ENCODE assay signal across 8 mouse cellular contexts in the genomic region with DNA sequence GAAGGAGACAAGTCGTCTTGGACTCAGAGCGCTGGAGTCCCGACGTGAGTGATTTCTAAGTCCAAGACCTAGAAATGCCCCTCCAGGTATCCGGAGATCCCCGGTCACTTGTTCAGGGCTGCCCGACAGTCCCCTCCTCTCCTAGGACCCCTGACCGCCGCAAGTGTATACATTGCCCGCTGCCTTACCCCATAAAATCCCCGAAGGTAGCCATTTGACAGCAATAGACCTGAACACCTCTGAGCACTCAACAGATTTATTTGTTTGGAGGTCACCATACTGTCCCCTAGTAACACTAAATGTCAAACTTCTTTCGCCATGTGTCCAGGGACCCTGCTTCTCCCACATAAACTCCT. TPM values are rescaled to one million over a fixed set of nuclear protein-coding genes. Genes with fewer than 3 reads are reported as not detected.
DNase-seq lines count a peak whose midpoint lies in the region; ATAC-seq and TF ChIP-seq lines count a peak whose summit lies in the region.

No protein-coding gene starts in this region.

- no peaks in the 10 kb centered on the region for H3K4me1 ChIP-seq in heart, embryonic 15.5 days (replicated peaks)
- H3K4me1 ChIP-seq in MEL (ENCODE audit: control insufficient read depth in 1 of 2, insufficient read depth in 2 of 2, low read length in 2 of 2): peaks cover 0 to 6% of the 10 kb centered on the region in 2 experiments; a peak in 1 of 4 replicates
- H3K4me1 ChIP-seq in hindbrain, embryonic 12.5 days: no peaks in the 10 kb centered on the region
- H3K4me1 ChIP-seq in midbrain, embryonic 12.5 days: no peaks in the 10 kb centered on the region

- TF ChIP-seq EP300 in MEL (IDR thresholded peaks at IDR 0.05; ENCODE audit: low read depth in 1 of 2, low read length in 2 of 2): no peak

- peak overlapping the region; percentile 37 for H3K4me3 ChIP-seq in heart, embryonic 15.5 days
- peak overlapping the region; percentile 39 to 44 for H3K4me3 ChIP-seq in MEL (ENCODE audit: control insufficient read depth in 1 of 2, insufficient read depth in 1 of 2, low read depth in 2 of 2, low read length in 2 of 2)
- peak overlapping the region; percentile 17 for H3K4me3 ChIP-seq in hindbrain, embryonic 12.5 days
- H3K4me3 ChIP-seq in midbrain, embryonic 12.5 days: peak overlapping the region; percentile 28

- no peak for TF ChIP-seq POLR2A in MEL (IDR thresholded peaks at IDR 0.05; ENCODE audit: control insufficient read depth in 1 of 2, insufficient read depth in 1 of 2, low read depth in 1 of 2, low read length in 2 of 2, poor library complexity in 1 of 2)

- H3K9ac ChIP-seq in heart, embryonic 15.5 days: peak overlapping the region; percentile 33
- peak overlapping the region; percentile 65 for H3K9ac ChIP-seq in MEL (ENCODE audit: control insufficient read depth, low read depth, low read length, poor library complexity, severe bottlenecking)
- no peak overlapping the region for H3K9ac ChIP-seq in hindbrain, embryonic 12.5 days
- no peak overlapping the region for H3K9ac ChIP-seq in midbrain, embryonic 12.5 days (replicated peaks)

- no peak overlapping the region for H3K27ac ChIP-seq in heart, embryonic 15.5 days
- H3K27ac ChIP-seq in MEL (ENCODE audit: control insufficient read depth, low read depth, low read length): no peak overlapping the region
- no peak overlapping the region for H3K27ac ChIP-seq in hindbrain, embryonic 12.5 days
- no peak overlapping the region for H3K27ac ChIP-seq in midbrain, embryonic 12.5 days (replicated peaks)

- intact Hi-C loops in heart, postnatal 36 days (cut with DNase I): no loop called here

- H3K9me3 ChIP-seq in heart, embryonic 15.5 days (replicated peaks): no peaks in the 10 kb centered on the region
- no peaks in the 10 kb centered on the region for H3K9me3 ChIP-seq in MEL (replicated peaks; ENCODE audit: insufficient read depth, low read length)
- H3K9me3 ChIP-seq in hindbrain, embryonic 12.5 days (replicated peaks): no peaks in the 10 kb centered on the region
- no peaks in the 10 kb centered on the region for H3K9me3 ChIP-seq in midbrain, embryonic 12.5 days

- no peaks in the 10 kb centered on the region for H3K27me3 ChIP-seq in heart, embryonic 15.5 days
- peaks cover 4 to 8% of the 10 kb centered on the region in 2 experiments for H3K27me3 ChIP-seq in MEL (ENCODE audit: control insufficient read depth in 1 of 2, insufficient read depth in 2 of 2, low read length in 2 of 2)
- H3K27me3 ChIP-seq in hindbrain, embryonic 12.5 days: no peaks in the 10 kb centered on the region; the same call in 1 of the 2 replicates
- H3K27me3 ChIP-seq in midbrain, embryonic 12.5 days: peaks cover under 1% of the 10 kb centered on the region

- no peak for TF ChIP-seq RAD21 in MEL (IDR thresholded peaks at IDR 0.05; ENCODE audit: low read depth, low read length)

- H3K36me3 ChIP-seq in heart, embryonic 15.5 days: no peaks in the 10 kb centered on the region
- peaks cover 0 to 3% of the 10 kb centered on the region in 2 experiments; a peak in 1 of 4 replicates for H3K36me3 ChIP-seq in MEL (ENCODE audit: control insufficient read depth in 1 of 2, insufficient read depth in 2 of 2, low read length in 2 of 2)
- no peaks in the 10 kb centered on the region for H3K36me3 ChIP-seq in hindbrain, embryonic 12.5 days
- H3K36me3 ChIP-seq in midbrain, embryonic 12.5 days: no peaks in the 10 kb centered on the region

- ATAC-seq in heart, embryonic 15.5 days (replicated peaks; ENCODE audit: insufficient number of reproducible peaks, insufficient read depth, low FRiP score, low read depth): no peak
- no peak for ATAC-seq in hindbrain, embryonic 12.5 days (ENCODE audit: low FRiP score)
- peak; percentile 63 for ATAC-seq in midbrain, embryonic 12.5 days (ENCODE audit: low FRiP score, low read depth)

- peak overlapping the region; percentile 63 for H3K4me2 ChIP-seq in heart, embryonic 15.5 days
- H3K4me2 ChIP-seq in hindbrain, embryonic 12.5 days (replicated peaks): peak overlapping the region; percentile 47
- peak overlapping the region; percentile 49 for H3K4me2 ChIP-seq in midbrain, embryonic 12.5 days (replicated peaks)

- WGBS in heart, embryonic 15.5 days: 22% methylated on average over 12 of the region's 12 CpGs
- WGBS in hindbrain, embryonic 12.5 days: 31% methylated on average over 12 of the region's 12 CpGs
- 21% methylated on average over 12 of the region's 12 CpGs for WGBS in midbrain, embryonic 12.5 days

- no peaks in the 10 kb centered on the region for H3K79me2 ChIP-seq in MEL (ENCODE audit: control insufficient read depth, insufficient read depth, low read length, poor library complexity)

- TF ChIP-seq CTCF in MEL (IDR thresholded peaks at IDR 0.05 in 2 of 3, conservative IDR thresholded peaks at IDR 0.05 in 1 of 3; ENCODE audit: control insufficient read depth in 1 of 3, insufficient read depth in 1 of 3, low read depth in 2 of 3, low read length in 3 of 3, poor library complexity in 1 of 3, severe bottlenecking in 1 of 3): no peak

- DNase-seq in heart, postnatal 36 days: no peak
- DNase-seq in MEL (ENCODE audit: low read depth, low spot score): no peak
- no peak for DNase-seq in c-Kit-positive CD71-positive TER-119-positive erythroid progenitor cells, embryonic 14.5 days (ENCODE audit: low spot score)
- DNase-seq in layer of hippocampus, postnatal 14 days (ENCODE audit: low spot score in 2 of 2): no peak
- no peak for DNase-seq in retina, embryonic 14.5 days (ENCODE audit: low spot score)

TF ChIP-seq in MEL, 35 proteins besides CTCF, POLR2A, EP300 and RAD21 (continues in another document):
- no peak for TF ChIP-seq MYB (IDR thresholded peaks at IDR 0.05; ENCODE audit: low read depth, low read length)
- TF ChIP-seq MAX (IDR thresholded peaks at IDR 0.05; ENCODE audit: low read length): no peak
- TF ChIP-seq MAFK (IDR thresholded peaks at IDR 0.05; ENCODE audit: borderline replicate concordance, low read depth, low read length): no peak
- no peak for TF ChIP-seq HCFC1 (IDR thresholded peaks at IDR 0.05; ENCODE audit: low read depth, low read length)
- TF ChIP-seq MEF2A (IDR thresholded peaks at IDR 0.05; ENCODE audit: extremely low read depth, insufficient replicate concordance, low read depth, low read length, poor library complexity, severe bottlenecking): no peak
- TF ChIP-seq USF1 (IDR thresholded peaks at IDR 0.05; ENCODE audit: low read depth, low read length): no peak
- no peak for TF ChIP-seq CHD2 (IDR thresholded peaks at IDR 0.05; ENCODE audit: low read length)
- TF ChIP-seq JUND (IDR thresholded peaks at IDR 0.05; ENCODE audit: low read depth, low read length): no peak

RNA-seq across cellular contexts. Expression of gene Magix, which starts 1.0 kb away (rescaled TPM):
- 0.69 and 1.2 TPM in 2 replicates for polyA plus RNA-seq in heart, embryonic 15.5 days (2015; fragmentation: Nextera tagmentation; extraction: Ambion mirVana)
- total RNA-seq in heart, postnatal 36 days (2021): 10 to 100 TPM; 25.2 to 33.2 TPM
- total RNA-seq in MEL (2012; rRNA removed): 0.15 and 0.20 TPM in 2 replicates
- under 1 TPM in 1 of 2 experiments, not detected in 1; 0.33 TPM for polyA plus RNA-seq in MEL (2012; ENCODE audit: insufficient read depth in 1 of 2, insufficient read length in 2 of 2, low read depth in 1 of 2, low replicate concordance in 2 of 2, missing spikeins in 1 of 2)
- polyA plus RNA-seq in hindbrain, embryonic 12.5 days (2016; fragmentation: Nextera tagmentation; extraction: Ambion mirVana): 0.50 TPM in 1 of 2 replicates, not detected in the other
- 0.09 TPM in 1 of 2 replicates, not detected in the other for polyA plus RNA-seq in midbrain, embryonic 12.5 days (2016; fragmentation: Nextera tagmentation; extraction: Ambion mirVana)
- total RNA-seq in layer of hippocampus, postnatal 14 days (2021): under 1 TPM; 0.25 to 0.31 TPM

RNA-seq across cellular contexts. Expression of gene Plp2, which starts 8.8 kb away (rescaled TPM):
- 129 and 145 TPM in 2 replicates for polyA plus RNA-seq in heart, embryonic 15.5 days (2015; fragmentation: Nextera tagmentation; extraction: Ambion mirVana)
- 10 to 100 TPM; 48.4 to 62.1 TPM for total RNA-seq in heart, postnatal 36 days (2021)
- total RNA-seq in MEL (2012; rRNA removed): 95.7 and 148 TPM in 2 replicates
- polyA plus RNA-seq in MEL (2012; ENCODE audit: insufficient read depth in 1 of 2, insufficient read length in 2 of 2, low read depth in 1 of 2, low replicate concordance in 2 of 2, missing spikeins in 1 of 2): 100 to 1,000 TPM; 163 to 407 TPM
- polyA plus RNA-seq in hindbrain, embryonic 12.5 days (2016; fragmentation: Nextera tagmentation; extraction: Ambion mirVana): 39.3 and 44.7 TPM in 2 replicates
- polyA plus RNA-seq in midbrain, embryonic 12.5 days (2016; fragmentation: Nextera tagmentation; extraction: Ambion mirVana): 29.2 and 33.2 TPM in 2 replicates
- total RNA-seq in layer of hippocampus, postnatal 14 days (2021): 1 to 10 TPM; 7.0 to 9.6 TPM

RNA-seq across cellular contexts. Expression of gene Gpkow, which starts 16.9 kb away (rescaled TPM):
- 27.0 and 28.2 TPM in 2 replicates for polyA plus RNA-seq in heart, embryonic 15.5 days (2015; fragmentation: Nextera tagmentation; extraction: Ambion mirVana)
- 10 to 100 TPM; 19.1 to 21.4 TPM for total RNA-seq in heart, postnatal 36 days (2021)
- 23.0 and 23.4 TPM in 2 replicates for total RNA-seq in MEL (2012; rRNA removed)
- 100 to 1,000 TPM in 1 of 2 experiments, 10 to 100 TPM in 1; 37.0 to 539 TPM for polyA plus RNA-seq in MEL (2012; ENCODE audit: insufficient read depth in 1 of 2, insufficient read length in 2 of 2, low read depth in 1 of 2, low replicate concordance in 2 of 2, missing spikeins in 1 of 2)
- polyA plus RNA-seq in hindbrain, embryonic 12.5 days (2016; fragmentation: Nextera tagmentation; extraction: Ambion mirVana): 45.5 and 46.4 TPM in 2 replicates
- 43.6 and 45.7 TPM in 2 replicates for polyA plus RNA-seq in midbrain, embryonic 12.5 days (2016; fragmentation: Nextera tagmentation; extraction: Ambion mirVana)
- 10 to 100 TPM; 33.2 to 36.3 TPM for total RNA-seq in layer of hippocampus, postnatal 14 days (2021)

RNA-seq across cellular contexts. Expression of gene Prickle3, which starts 23.0 kb away (rescaled TPM):
- 8.0 and 10.6 TPM in 2 replicates for polyA plus RNA-seq in heart, embryonic 15.5 days (2015; fragmentation: Nextera tagmentation; extraction: Ambion mirVana)
- total RNA-seq in heart, postnatal 36 days (2021): 10 to 100 TPM; 17.0 to 26.0 TPM
- total RNA-seq in MEL (2012; rRNA removed): 1.2 TPM in 2 replicates
- 1 to 10 TPM in 1 of 2 experiments, not detected in 1; 3.3 TPM for polyA plus RNA-seq in MEL (2012; ENCODE audit: insufficient read depth in 1 of 2, insufficient read length in 2 of 2, low read depth in 1 of 2, low replicate concordance in 2 of 2, missing spikeins in 1 of 2)
- polyA plus RNA-seq in hindbrain, embryonic 12.5 days (2016; fragmentation: Nextera tagmentation; extraction: Ambion mirVana): 3.1 TPM in 2 replicates
- 2.6 and 2.7 TPM in 2 replicates for polyA plus RNA-seq in midbrain, embryonic 12.5 days (2016; fragmentation: Nextera tagmentation; extraction: Ambion mirVana)
- total RNA-seq in layer of hippocampus, postnatal 14 days (2021): 1 to 10 TPM; 1.5 to 1.6 TPM

RNA-seq across cellular contexts. Expression of gene Wdr45, which starts 34.1 kb away (rescaled TPM):
- polyA plus RNA-seq in heart, embryonic 15.5 days (2015; fragmentation: Nextera tagmentation; extraction: Ambion mirVana): 25.4 and 33.7 TPM in 2 replicates
- 10 to 100 TPM; 46.3 to 55.4 TPM for total RNA-seq in heart, postnatal 36 days (2021)
- 13.9 and 16.0 TPM in 2 replicates for total RNA-seq in MEL (2012; rRNA removed)
- polyA plus RNA-seq in MEL (2012; ENCODE audit: insufficient read depth in 1 of 2, insufficient read length in 2 of 2, low read depth in 1 of 2, low replicate concordance in 2 of 2, missing spikeins in 1 of 2): 10 to 100 TPM in 1 of 2 experiments, not detected in 1; 36.1 TPM
- polyA plus RNA-seq in hindbrain, embryonic 12.5 days (2016; fragmentation: Nextera tagmentation; extraction: Ambion mirVana): 23.6 and 30.0 TPM in 2 replicates
- 26.4 and 27.0 TPM in 2 replicates for polyA plus RNA-seq in midbrain, embryonic 12.5 days (2016; fragmentation: Nextera tagmentation; extraction: Ambion mirVana)
- 10 to 100 TPM; 47.7 to 48.1 TPM for total RNA-seq in layer of hippocampus, postnatal 14 days (2021)

Comparison
In these comparisons a context has a peak if more than half of its experiments do, and no peak if none do; other contexts are left out.
1. H3K9ac ChIP-seq: peak in heart, embryonic 15.5 days (single experiment) and MEL (single experiment); none in hindbrain, embryonic 12.5 days (single experiment) and midbrain, embryonic 12.5 days (single experiment).
2. Peak in every context shown above with its lines, with median percentiles within 50 percentile points of each other: H3K4me2 ChIP-seq and H3K4me3 ChIP-seq.